Mouse (Mus musculus): ENCODE results near the gene Ndufv2.

Gene Ndufv2

DNA sequence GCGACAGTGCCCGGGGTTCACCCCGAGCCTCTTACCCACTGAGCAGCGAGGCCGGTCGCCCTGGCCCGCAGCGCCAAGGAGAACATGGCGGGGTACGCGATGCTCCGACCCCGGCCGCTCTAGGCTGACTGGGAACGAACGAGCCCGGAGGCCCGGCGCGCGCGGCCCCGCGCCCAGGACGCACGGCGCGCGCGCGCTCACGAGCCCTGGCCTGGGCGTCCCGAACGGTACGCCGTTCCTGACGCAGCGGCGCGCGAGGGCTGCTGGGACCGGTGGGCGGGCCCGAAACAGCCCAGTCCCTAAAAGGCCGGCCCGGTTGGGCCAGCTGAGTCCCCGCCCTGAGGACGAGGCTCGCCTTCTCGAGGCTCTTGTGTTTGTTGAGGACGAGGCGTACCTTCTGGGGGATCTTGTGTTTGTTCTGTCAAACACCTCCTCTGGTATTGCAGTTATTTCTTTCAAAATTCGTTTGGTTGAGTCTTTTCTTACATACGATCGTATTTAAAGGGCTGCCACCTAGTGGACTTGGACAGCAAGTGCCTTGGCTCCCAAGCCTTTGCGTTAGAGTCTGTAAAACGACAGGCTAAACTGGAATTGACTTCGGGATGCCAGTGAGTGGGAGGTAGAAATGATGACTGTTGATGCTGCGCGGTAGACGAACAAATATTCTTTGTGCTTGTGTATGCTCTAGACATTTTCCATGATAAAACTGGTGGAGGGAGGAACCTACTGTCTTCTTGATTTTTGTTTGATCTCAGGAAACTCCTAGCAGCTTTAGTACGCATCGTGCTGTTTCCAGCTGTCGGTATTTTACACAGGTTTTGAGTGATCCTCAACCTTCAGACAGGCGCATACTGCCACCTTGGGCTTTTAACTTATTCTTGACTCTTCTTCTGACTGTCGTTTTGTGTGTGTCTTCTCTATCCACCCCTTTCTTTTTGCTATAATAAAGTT, at the start of gene Ndufv2:
Gene Ndufv2, minus strand, starts transcription at position 180 of the 951 bp plus-strand sequence.
- DNase-seq: peak; percentile 93 to 97

DNA sequence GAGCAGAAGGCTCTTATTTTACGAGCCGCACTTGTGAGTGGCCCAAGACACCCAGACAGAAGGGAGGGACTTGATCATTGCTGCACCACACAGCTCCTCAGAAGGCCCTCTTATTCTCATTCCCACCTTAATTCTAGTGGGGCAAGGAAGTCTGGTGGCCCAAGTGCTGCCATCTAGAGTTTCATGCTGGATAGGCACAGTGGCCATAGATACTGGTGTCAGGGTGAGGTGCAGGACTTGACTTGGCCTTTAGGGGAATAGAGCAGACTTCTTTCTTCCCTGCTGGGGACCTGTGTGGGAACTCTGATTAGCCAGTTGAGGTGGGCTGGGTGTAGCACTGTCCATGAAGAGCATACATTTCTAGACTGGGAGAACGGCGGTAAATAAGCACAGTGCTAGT, 29.9 kb upstream of the Ndufv2 start:
- DNase-seq: no peak

DNA sequence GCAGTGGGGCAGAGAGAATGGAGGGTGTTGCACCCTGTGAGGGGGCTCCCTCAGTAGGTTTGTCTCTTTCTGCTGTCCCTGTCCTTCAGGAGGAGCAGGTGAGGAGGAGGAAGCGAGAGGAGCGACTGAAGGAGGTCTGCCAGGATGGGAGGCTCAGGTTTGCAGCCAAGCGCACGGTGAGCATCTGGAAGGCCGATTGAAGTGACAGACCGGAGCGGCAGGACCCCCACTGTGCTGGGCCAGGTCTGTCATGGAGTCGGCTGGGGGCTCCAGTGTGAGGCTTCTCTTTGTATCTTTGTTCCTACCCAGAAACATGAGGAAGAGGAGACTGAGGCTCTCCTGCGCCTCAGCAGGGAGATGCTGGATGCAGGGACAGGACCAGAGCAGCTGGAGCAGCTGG, 29.0 kb upstream of the Ndufv2 start:
- DNase-seq: no peak

DNA sequence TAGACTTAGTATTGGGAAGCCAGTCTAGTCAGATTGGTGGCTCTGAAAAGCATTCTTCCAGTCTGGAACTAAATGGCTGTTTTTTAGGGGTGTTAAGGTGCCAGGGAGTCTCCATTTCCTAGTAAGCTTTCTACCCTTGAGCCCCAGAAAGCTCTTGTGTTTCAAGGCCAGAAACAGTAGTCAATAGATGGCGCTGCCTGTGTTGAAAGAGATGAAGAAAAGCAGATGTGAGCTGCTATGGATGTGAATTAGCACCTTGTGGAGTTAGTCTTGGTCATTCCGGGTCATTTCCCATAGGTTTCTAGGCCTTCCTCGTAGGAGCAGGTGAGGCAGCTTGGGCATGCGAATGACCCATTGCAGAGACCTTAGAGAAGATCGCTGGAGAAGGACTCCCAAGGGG, 23.9 kb upstream of the Ndufv2 start:
- no peak for DNase-seq

DNA sequence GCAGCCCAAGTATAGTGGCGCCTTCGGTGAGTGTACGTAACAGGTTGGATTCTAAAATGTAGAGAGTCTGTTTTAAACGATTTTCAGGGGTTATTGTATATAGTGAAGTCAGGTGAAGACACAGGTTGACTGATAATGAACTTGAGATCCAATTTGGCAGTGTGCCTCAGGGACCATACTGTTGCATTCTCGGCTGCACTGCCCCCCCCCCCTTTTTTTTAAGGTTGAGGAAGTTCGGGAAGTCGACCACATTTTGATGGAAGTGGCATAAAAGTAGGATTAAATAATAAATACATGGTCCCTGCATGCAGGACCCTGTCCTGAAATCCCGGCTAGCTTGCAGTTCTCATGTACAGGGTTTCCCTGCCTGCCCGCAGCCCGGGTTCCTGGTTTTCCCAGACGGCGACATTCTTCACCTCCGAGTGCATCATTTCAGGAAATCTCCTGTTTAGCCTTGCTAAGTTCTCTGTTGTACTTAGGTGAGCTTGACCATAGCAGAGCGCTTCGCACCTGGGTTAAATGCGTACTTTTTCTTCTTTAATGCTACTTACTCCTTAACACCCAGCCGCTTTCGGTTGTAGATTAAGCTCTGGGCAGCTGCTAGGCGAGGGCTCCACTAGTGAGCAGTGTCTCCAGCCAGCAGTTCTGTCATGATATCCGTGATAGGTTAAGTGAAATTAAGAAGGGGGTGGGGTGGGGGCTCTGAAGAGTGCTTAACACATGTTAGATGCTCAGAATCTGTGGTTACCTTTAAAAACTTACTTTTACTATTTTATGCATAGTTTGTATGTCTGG, 22.7 kb upstream of the Ndufv2 start:
- DNase-seq: no peak

DNA sequence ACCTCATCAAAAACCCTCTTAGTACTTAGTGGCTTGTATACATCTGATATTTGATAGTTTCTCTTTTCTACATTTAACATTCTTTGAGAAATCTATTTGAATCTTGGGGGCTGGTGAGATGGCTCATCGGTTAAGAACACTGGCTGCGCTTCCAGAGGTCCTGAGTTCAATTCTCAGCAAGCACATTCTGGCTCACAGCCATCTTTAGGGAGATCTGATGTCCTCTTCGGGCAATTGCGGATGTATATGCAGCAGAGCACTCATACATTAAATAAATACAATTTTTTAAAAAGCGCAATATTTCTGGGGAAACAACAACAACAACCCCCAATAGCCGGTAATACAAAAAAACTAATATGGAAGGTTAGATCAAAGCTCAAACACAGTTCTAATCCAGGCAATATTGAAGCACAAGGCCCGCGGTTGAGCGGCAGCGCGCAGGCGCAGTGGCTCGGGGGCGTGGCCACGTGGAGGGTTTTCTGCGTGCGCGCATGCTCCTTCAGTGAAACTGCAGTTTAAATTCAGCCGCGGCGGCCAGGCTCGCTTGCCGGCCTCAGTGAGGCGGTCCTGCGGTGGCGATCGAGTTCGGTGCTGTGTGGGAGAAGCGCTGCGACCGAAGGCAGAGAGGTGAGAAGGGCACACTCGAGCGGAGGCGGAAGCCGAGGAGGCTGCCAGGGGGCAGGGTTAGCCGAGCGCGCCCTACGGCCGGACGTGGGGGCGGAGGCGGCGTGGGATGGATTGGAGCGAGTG, 21.9 kb upstream of the Ndufv2 start, which contains the start of gene Ddx11:
Gene Ddx11, plus strand, starts transcription at position 455 of the 750 bp plus-strand sequence.
- peak; percentile 97 to 98 for DNase-seq

DNA sequence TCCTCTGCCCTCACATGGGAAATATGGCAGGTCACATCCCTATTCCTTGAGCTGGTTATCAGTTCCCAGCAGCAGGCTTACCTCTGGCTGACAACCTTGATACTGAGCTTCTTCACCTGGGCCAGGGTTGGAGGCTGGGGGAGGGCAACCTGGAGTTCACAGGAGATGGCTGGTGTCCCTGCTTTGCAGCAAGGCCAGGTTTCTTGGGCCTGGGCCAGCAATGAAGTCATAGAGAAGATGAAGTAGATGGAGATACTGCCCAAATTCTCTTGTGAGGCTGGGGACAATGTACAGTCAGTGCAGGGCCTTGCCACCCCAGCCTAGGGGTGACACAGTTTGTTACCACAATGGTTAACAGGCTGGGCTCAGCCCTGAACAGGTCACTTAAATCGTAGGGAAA, 19.3 kb upstream of the Ndufv2 start:
- peak in 1 of 2 experiments; percentile 73 for DNase-seq

GRCm38 (mm10) chr17:66118991-66119390, 17.6 kb upstream of the Ndufv2 start:
- DNase-seq: peak; percentile 45 to 66

GRCm38 (mm10) chr17:66112166-66112565, 10.8 kb upstream of the Ndufv2 start:
- no peak for DNase-seq

GRCm38 (mm10) chr17:66111402-66111959, 10.1 kb upstream of the Ndufv2 start, which contains the start of gene Washc1:
TSS of gene Washc1 (plus strand) at chr17:66111545.
- peak; percentile 89 to 94 for DNase-seq

DNA sequence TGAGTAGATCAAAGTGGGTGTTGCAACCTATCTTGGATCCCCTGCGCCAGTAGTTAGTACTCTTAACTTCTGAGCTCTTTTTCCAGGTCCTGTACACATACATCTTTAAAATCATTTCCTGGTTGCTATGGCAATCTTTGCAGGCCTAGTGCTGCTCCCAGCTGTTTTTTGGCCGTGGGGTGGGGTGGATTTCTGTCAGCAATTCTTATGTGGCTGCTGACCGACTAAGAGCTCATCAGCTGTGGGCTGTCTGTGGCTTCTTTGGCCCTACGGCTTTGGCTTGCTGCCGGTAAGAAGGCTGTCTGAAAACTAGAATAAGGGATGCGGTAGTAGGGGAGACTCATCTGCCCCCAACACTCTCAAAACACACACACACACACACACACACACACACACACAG, 9.4 kb upstream of the Ndufv2 start:
- DNase-seq: peak in 1 of 2 experiments; percentile 27

DNA sequence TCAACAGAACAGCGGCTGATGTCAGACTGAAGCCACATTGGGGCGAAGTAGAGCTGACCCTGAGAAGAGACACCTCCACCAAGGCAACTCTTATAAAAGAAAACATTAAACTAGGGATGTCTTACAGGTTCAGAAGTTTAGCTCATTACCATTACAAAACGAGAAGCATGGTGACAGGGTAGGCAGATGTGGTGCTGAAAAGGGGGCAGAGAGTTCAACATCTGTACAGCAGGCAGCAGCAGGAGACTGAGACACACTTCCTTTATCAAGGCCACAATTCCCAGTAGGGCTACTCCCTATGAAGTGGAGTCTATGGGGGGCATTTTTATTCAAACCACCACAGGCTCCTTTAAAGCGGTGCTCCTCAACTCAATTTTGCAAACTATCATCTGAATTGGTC, 6.8 kb upstream of the Ndufv2 start:
- DNase-seq: no peak

GRCm38 (mm10) chr17:66107466-66107865, 6.1 kb upstream of the Ndufv2 start:
- DNase-seq: no peak

- peak; percentile 60 to 81 for DNase-seq
Observed at GRCm38 (mm10) chr17:66106601-66107267, 5.4 kb upstream of the Ndufv2 start.

GRCm38 (mm10) chr17:66104076-66104475, 2.7 kb upstream of the Ndufv2 start:
- DNase-seq: no peak

DNA sequence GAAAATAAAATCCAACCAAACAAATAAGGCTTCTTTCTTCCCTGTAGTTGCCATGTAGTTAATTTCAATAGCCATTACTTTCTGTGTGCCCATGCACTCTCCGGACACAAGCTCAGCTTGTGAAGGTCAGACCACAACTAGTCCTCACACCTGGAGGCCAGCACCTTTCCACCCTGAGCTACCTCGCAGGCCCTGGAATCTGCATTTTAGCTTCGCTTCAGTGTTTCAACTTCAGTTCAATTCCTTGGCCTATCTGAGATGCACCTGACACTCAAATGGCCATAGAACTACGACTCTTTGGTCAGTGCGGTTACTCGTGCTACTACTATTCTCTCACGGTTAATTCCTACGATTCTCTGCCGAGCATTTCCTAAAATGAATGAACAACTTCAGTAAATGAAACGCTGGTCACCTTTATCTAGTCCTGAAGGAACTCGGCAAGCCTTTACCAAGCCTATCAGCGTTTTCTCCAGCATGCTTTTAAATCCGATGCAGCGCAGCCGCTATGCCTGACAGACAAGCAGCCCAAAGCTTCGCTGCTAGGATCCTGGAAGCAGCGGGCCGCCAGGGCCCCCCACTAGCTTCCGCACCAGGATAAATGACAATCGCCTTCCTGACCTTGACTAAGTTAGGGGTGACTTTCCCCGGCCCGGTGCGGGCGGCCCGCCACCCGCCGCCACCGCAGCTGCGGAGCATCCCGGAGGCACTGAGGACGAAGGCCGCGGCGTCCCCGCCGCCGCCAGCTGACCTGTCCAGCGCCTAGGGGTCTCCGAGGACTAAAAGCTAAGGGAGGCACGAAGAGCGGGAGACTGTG, 586 bp downstream of the Ndufv2 start:
- no peak for DNase-seq

DNA sequence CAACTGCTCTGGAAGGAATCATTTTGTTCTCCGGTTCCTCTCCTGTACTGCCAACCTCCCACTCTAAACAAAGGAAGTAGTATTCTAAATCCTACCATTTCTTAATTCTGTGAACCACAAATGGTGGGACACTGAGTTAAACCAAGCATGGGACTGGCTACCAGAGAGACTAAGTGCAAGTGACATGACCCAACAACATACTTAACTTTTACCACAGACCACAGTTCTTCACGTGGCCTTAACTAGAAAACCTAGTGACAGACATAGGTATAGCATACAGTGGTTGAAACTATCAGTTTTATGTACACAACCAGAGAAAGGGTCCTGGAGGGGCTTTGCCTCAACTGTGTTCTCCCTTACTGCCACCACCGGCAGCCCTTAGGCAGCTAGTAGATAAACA, 8.7 kb downstream of the Ndufv2 start:
- no peak for DNase-seq

DNA sequence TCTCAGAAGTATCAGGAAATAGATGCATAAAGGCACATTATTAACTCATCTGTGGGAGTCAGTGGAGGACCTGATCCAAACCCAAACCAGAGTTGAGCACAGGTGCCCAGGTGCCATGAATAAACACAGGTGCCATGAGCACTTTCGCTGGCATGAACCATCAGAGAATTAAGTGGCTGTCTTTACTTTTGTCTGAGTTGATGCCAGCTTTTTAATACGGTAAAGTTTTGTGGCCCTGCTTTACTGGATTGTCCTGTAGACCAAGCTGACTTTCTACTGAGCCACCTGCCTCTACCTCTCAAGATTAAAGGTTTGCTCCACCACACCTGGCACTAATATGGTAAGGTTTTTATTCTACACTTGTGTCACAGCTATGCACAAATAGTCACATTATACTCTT, 9.3 kb downstream of the Ndufv2 start:
- no peak for DNase-seq

- DNase-seq: no peak
Observed at GRCm38 (mm10) chr17:66091392-66091791, 10.0 kb downstream of the Ndufv2 start.

GRCm38 (mm10) chr17:66090251-66090650, 11.1 kb downstream of the Ndufv2 start:
- no peak for DNase-seq

DNA sequence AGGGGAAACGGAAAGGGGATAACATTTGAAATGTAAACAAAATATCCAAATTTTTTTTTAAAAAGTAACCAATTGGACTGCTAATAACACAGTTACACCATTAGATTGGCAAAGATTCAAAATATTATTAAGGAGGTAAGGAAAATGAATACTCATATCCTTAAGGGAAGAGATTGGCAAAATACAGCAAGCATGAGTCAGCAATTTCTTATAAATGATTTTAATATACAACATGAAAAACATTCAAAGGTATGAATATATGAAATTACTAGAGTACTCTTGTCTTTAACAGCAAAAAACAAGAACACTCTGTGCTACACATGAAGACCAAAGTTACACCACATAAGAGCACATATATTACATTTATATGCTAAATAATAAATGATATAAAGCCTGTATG, 16.3 kb downstream of the Ndufv2 start:
- DNase-seq: no peak
